Mouse (Mus musculus) liver, postnatal 0 days (tissue): ENCODE data around the gene Slc9a7.

Experiments
- CTCF ChIP-seq: sonication (generic); IDR thresholded peaks from 2 replicates; pipeline ENCODE4 v1.5.1; 2016; ENCODE audit warnings: antibody characterized with exemption, low read depth
- EP300 ChIP-seq: IDR thresholded peaks from 2 replicates; pipeline ENCODE4 v1.6.1; 2016; ENCODE audit warnings: antibody characterized with exemption, low read depth, mild to moderate bottlenecking

- TF ChIP-seq CTCF (no peak), EP300 (no peak)
Observed at GRCm38 (mm10) chrX:20125481-20125880, 166.1 kb downstream of the Slc9a7 start.
